Mouse (Mus musculus): ENCODE measurements around the gene Zfp975.
"Not testable (repeated sequence)": the region's sequence is repeated elsewhere in the genome, so short reads cannot be mapped to it uniquely, and the experiment has no call there.

DNA sequence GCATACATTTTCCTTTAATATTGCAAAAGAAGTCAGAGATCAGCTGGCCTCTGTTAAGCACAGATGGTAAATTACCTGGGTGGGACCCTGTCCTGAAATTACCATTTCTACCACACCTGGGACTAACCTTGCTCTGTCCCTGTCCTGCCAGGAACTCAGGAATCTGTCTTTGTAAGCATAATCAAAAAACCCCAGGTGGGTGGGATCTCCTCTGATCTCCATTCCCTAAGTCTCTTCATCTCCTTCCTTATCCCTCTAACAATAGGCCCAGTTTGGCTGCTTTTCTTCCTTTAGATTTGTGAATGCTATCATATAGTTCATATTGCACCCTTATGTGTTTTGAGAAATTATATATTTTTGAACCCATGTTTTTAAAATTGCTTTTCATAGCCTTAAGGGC lies 61.5 kb downstream of the Zfp975 start:
- not testable (repeated sequence) for TF ChIP-seq POLR2A (IDR thresholded peaks at IDR 0.05; ENCODE audit: borderline replicate concordance, control insufficient read depth, low read depth, low read length); CTCF (IDR thresholded peaks at IDR 0.05; ENCODE audit: control insufficient read depth, insufficient read depth, low read length)
